Mouse (Mus musculus): ENCODE measurements around the gene Mib2.

Gene Mib2

GRCm38 (mm10) chr4:155618321-155618720, 50.7 kb downstream of the Mib2 start:
- DNase-seq (ENCODE audit: low spot score), result no peak

GRCm38 (mm10) chr4:155613264-155613663, 55.7 kb downstream of the Mib2 start:
- DNase-seq (ENCODE audit: low spot score), result no peak

DNA sequence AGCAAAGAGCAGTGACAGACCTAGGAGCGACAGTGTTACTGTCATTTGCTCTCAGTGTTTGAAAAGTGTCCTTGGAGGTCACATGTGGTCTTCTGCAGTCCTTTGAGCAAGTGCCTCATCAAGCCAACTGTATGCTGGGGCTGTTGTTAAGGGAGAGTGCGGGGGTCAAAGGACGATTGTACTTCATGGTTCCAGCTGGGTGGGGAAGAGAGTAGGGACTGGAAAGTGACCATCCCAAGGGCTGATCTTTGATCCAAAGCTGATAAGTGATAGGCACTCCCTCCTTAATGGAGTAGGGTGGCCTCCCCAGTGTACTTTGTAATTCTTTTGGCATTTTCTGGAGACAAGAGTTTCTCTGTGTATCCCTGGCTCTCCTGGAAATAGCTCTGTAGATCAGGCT, 57.1 kb downstream of the Mib2 start:
- no peak for DNase-seq (ENCODE audit: low spot score)

GRCm38 (mm10) chr4:155606825-155607224, 62.2 kb downstream of the Mib2 start:
- DNase-seq (ENCODE audit: low spot score), result no peak

DNA sequence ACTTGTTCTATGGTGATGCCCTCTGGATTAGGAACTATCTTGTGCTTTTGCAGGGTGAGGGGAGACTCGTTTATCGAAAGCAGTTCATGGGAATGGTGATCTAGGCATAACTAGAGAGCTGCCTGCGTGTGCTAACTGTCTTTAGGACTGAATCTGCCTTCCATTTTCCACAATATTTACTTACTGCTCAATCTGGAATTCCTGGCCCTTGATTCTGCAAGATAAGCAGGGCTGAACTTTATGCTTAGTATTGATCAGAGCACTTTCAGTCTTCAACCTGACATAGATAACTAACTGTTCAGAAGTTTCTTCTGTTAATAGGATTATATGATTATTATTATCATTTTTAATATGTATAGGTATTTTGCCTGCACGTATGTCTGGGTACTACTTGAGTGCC, 63.9 kb downstream of the Mib2 start:
- no peak for DNase-seq (ENCODE audit: low spot score)
